Mouse (Mus musculus): Measurements from ENCODE around the gene Chka.

The Chka gene

GRCm38 (mm10) chr19:3846676-3847604 lies 4.6 kb upstream of the Chka start:
- DNase-seq (ENCODE audit: low read depth in 1 of 2, low spot score in 2 of 2), result no peak

- DNase-seq (ENCODE audit: low read depth in 1 of 2, low spot score in 2 of 2), result no peak
Observed at GRCm38 (mm10) chr19:3847711-3848110, 3.9 kb upstream of the Chka start.

- no peak for DNase-seq (ENCODE audit: low read depth in 1 of 2, low spot score in 2 of 2)
Observed at GRCm38 (mm10) chr19:3848207-3848808, 3.3 kb upstream of the Chka start.

GRCm38 (mm10) chr19:3849251-3849650 lies 2.3 kb upstream of the Chka start:
- DNase-seq (ENCODE audit: low read depth in 1 of 2, low spot score in 2 of 2), result no peak

GRCm38 (mm10) chr19:3850076-3850475 lies 1.5 kb upstream of the Chka start:
- DNase-seq (ENCODE audit: low read depth in 1 of 2, low spot score in 2 of 2), result no peak

GRCm38 (mm10) chr19:3850847-3851469 lies 615 bp upstream of the Chka start:
- DNase-seq (ENCODE audit: low read depth in 1 of 2, low spot score in 2 of 2), result peak in 1 of 2 experiments; percentile 16

GRCm38 (mm10) chr19:3851979-3852681 lies 557 bp downstream of the Chka start:
- peak in 1 of 2 experiments; percentile 37 for DNase-seq (ENCODE audit: low read depth in 1 of 2, low spot score in 2 of 2)

- no peak for DNase-seq (ENCODE audit: low read depth in 1 of 2, low spot score in 2 of 2)
Observed at GRCm38 (mm10) chr19:3853121-3853520, 1.5 kb downstream of the Chka start.

GRCm38 (mm10) chr19:3853891-3854290 lies 2.3 kb downstream of the Chka start:
- no peak for DNase-seq (ENCODE audit: low read depth in 1 of 2, low spot score in 2 of 2)

- no peak for DNase-seq (ENCODE audit: low read depth in 1 of 2, low spot score in 2 of 2)
Observed at GRCm38 (mm10) chr19:3855091-3855490, 3.5 kb downstream of the Chka start.

- no peak for DNase-seq (ENCODE audit: low read depth in 1 of 2, low spot score in 2 of 2)
Observed at GRCm38 (mm10) chr19:3855601-3856000, 4.0 kb downstream of the Chka start.

- no peak for DNase-seq (ENCODE audit: low read depth in 1 of 2, low spot score in 2 of 2)
Observed at GRCm38 (mm10) chr19:3857220-3857619, 5.6 kb downstream of the Chka start.

- no peak for DNase-seq (ENCODE audit: low read depth in 1 of 2, low spot score in 2 of 2)
Observed at GRCm38 (mm10) chr19:3862713-3863112, 11.1 kb downstream of the Chka start.

GRCm38 (mm10) chr19:3864960-3865359 lies 13.4 kb downstream of the Chka start:
- DNase-seq (ENCODE audit: low read depth in 1 of 2, low spot score in 2 of 2), result no peak

GRCm38 (mm10) chr19:3868290-3868689 lies 16.7 kb downstream of the Chka start:
- DNase-seq (ENCODE audit: low read depth in 1 of 2, low spot score in 2 of 2), result no peak

- no peak for DNase-seq (ENCODE audit: low read depth in 1 of 2, low spot score in 2 of 2)
Observed at GRCm38 (mm10) chr19:3871468-3871867, 19.9 kb downstream of the Chka start.

GRCm38 (mm10) chr19:3872373-3872772 lies 20.8 kb downstream of the Chka start:
- no peak for DNase-seq (ENCODE audit: low read depth in 1 of 2, low spot score in 2 of 2)

GRCm38 (mm10) chr19:3875045-3875444 lies 23.5 kb downstream of the Chka start:
- no peak for DNase-seq (ENCODE audit: low read depth in 1 of 2, low spot score in 2 of 2)

GRCm38 (mm10) chr19:3880054-3880848 lies 28.7 kb downstream of the Chka start:
- DNase-seq (ENCODE audit: low read depth in 1 of 2, low spot score in 2 of 2), result no peak

- DNase-seq (ENCODE audit: low read depth in 1 of 2, low spot score in 2 of 2), result no peak
Observed at GRCm38 (mm10) chr19:3882214-3882613, 30.6 kb downstream of the Chka start.

All from monocyte, adult 2 months (primary cell).